Mouse (Mus musculus) G1E (cell line): ENCODE results near the gene Dcx. TPM values are rescaled to one million over a fixed set of nuclear protein-coding genes. Genes with fewer than 3 reads are reported as not detected.

Source experiments
- ATAC-seq: 2 replicates; pipeline ENCODE4 v1.8.0; 2016; ENCODE audit warnings: mild to moderate bottlenecking; ENCODE audit not compliant: insufficient number of reproducible peaks, poor library complexity, low FRiP score, severe bottlenecking; ENCODE audit errors: extremely low read depth
- DNase-seq: peaks from one replicate; pipeline ENCODE4 v3.0.0; 2012; ENCODE audit warnings: low spot score
- H3K27me3 ChIP-seq: 2 replicates; pipeline ENCODE4 v1.6.1; 2012; ENCODE audit warnings: mild to moderate bottlenecking, low read length, inconsistent platforms; ENCODE audit not compliant: insufficient read depth
- H3K36me3 ChIP-seq: replicated peaks from 2 replicates; pipeline ENCODE3; 2012; ENCODE audit warnings: mild to moderate bottlenecking, inconsistent platforms
- H3K4me1 ChIP-seq: 2 replicates; pipeline ENCODE4 v1.6.1; 2012; ENCODE audit warnings: low read depth, low read length, inconsistent platforms, mixed read lengths; ENCODE audit not compliant: insufficient read depth
- H3K4me3 ChIP-seq: 2 replicates; pipeline ENCODE4 v1.5.1; 2012; ENCODE audit warnings: low read depth, mild to moderate bottlenecking, inconsistent platforms, low read length, moderate library complexity, mixed read lengths
- H3K9me3 ChIP-seq: replicated peaks from 2 replicates; pipeline ENCODE4 v1.6.1; 2012; ENCODE audit warnings: inconsistent platforms
- CTCF ChIP-seq: IDR thresholded peaks from 2 replicates; pipeline ENCODE4 v1.5.1; 2012; ENCODE audit warnings: low read depth, low read length, inconsistent platforms, mixed read lengths
- GATA1 ChIP-seq: IDR thresholded peaks from 2 replicates; pipeline ENCODE4 v1.6.1; 2012; ENCODE audit warnings: borderline replicate concordance, low read length, inconsistent platforms, mixed read lengths
- GATA2 ChIP-seq: IDR thresholded peaks from 2 replicates; pipeline ENCODE4 v1.6.1; 2012; ENCODE audit warnings: low read depth, low read length, inconsistent platforms, borderline replicate concordance
- POLR2AphosphoS5 ChIP-seq: IDR thresholded peaks from 2 replicates; pipeline ENCODE4 v1.6.1; 2012; ENCODE audit warnings: low read depth, low read length, inconsistent platforms; ENCODE audit not compliant: insufficient replicate concordance
- TAL1 ChIP-seq: conservative IDR thresholded peaks from 2 replicates; pipeline ENCODE4 v1.6.1; 2012; ENCODE audit warnings: low read depth, low read length, inconsistent platforms, mixed read lengths
- polyA plus RNA-seq: library from polyadenylated mRNA; stranded (reverse); fragments of >175 nt; gene quantifications from 2 replicates; pipeline ENCODE4 v1.2.3, GENCODE M21; 2012
- total RNA-seq, 2 experiments: library from RNA; stranded (forward) in 1 of 2; stranded (reverse) in 1 of 2; fragments of 200-1000 nt in 1 of 2; fragments of >200 nt in 1 of 2; fragmentation: Nextera tagmentation in 1 of 2; gene quantifications; 2 replicates each; pipeline ENCODE4 v1.2.3; 2014 to 2017

Dcx gene
- total and polyA plus RNA-seq, 3 experiments, result 0.04 to 2.3 (median 0.16) TPM

- TF ChIP-seq GATA2 (no peak), GATA1 (no peak), TAL1 (no peak), POLR2AphosphoS5 (no peak), CTCF (no peak)
- no peak overlapping the region for H3K4me3 ChIP-seq
- H3K4me1 ChIP-seq, result no peaks in the 10 kb centered on the region
- no peaks in the 10 kb centered on the region for H3K9me3 ChIP-seq
- ATAC-seq (no peak), DNase-seq (no peak)
- no peaks in the 10 kb centered on the region for H3K36me3 ChIP-seq
- H3K27me3 ChIP-seq, result no peaks in the 10 kb centered on the region
Observed at GRCm38 (mm10) chrX:143885765-143886164, 47.3 kb downstream of the Dcx start.

- Histone ChIP-seq H3K9me3 (no peaks in the 10 kb centered on the region), H3K4me1 (no peaks in the 10 kb centered on the region), H3K36me3 (no peaks in the 10 kb centered on the region), H3K4me3 (no peak overlapping the region), H3K27me3 (no peaks in the 10 kb centered on the region)
- ATAC-seq, result no peak
- no peak for TF ChIP-seq CTCF
- TF ChIP-seq GATA1, result no peak
- TF ChIP-seq POLR2AphosphoS5, result no peak
- no peak for TF ChIP-seq GATA2
- TF ChIP-seq TAL1, result no peak
- no peak for DNase-seq
Observed at GRCm38 (mm10) chrX:143884953-143885352, 48.2 kb downstream of the Dcx start.

- Histone ChIP-seq H3K9me3 (no peaks in the 10 kb centered on the region), H3K4me3 (no peak overlapping the region), H3K27me3 (no peaks in the 10 kb centered on the region), H3K4me1 (no peaks in the 10 kb centered on the region), H3K36me3 (no peaks in the 10 kb centered on the region)
- DNase-seq (no peak), ATAC-seq (no peak)
- no peak for TF ChIP-seq GATA2
- TF ChIP-seq TAL1, result no peak
- TF ChIP-seq GATA1, result no peak
- no peak for TF ChIP-seq POLR2AphosphoS5
- TF ChIP-seq CTCF, result no peak
Observed at GRCm38 (mm10) chrX:143884299-143884698, 48.8 kb downstream of the Dcx start.

- H3K4me3 ChIP-seq, result no peak overlapping the region
- H3K9me3 ChIP-seq, result no peaks in the 10 kb centered on the region
- no peaks in the 10 kb centered on the region for H3K36me3 ChIP-seq
- H3K27me3 ChIP-seq, result no peaks in the 10 kb centered on the region
- DNase-seq, result no peak
- no peak for ATAC-seq
- H3K4me1 ChIP-seq, result no peaks in the 10 kb centered on the region
- TF ChIP-seq POLR2AphosphoS5, result no peak
- TF ChIP-seq GATA2, result no peak
- no peak for TF ChIP-seq GATA1
- no peak for TF ChIP-seq TAL1
- no peak for TF ChIP-seq CTCF
Observed at GRCm38 (mm10) chrX:143881806-143882468, 51.2 kb downstream of the Dcx start.

GRCm38 (mm10) chrX:143879631-143880030 is 53.5 kb downstream of the Dcx start:
- no peaks in the 10 kb centered on the region for H3K27me3 ChIP-seq
- H3K4me1 ChIP-seq, result no peaks in the 10 kb centered on the region
- DNase-seq, result no peak
- H3K36me3 ChIP-seq, result no peaks in the 10 kb centered on the region
- TF ChIP-seq GATA2 (no peak), GATA1 (no peak), CTCF (no peak), TAL1 (no peak), POLR2AphosphoS5 (no peak)
- no peaks in the 10 kb centered on the region for H3K9me3 ChIP-seq
- H3K4me3 ChIP-seq, result no peak overlapping the region
- ATAC-seq, result no peak

- no peaks in the 10 kb centered on the region for H3K4me1 ChIP-seq
- H3K27me3 ChIP-seq, result no peaks in the 10 kb centered on the region
- TF ChIP-seq GATA2, result no peak
- no peak for TF ChIP-seq GATA1
- no peak for TF ChIP-seq POLR2AphosphoS5
- no peak for TF ChIP-seq CTCF
- no peak for TF ChIP-seq TAL1
- DNase-seq (no peak), ATAC-seq (no peak)
- no peak overlapping the region for H3K4me3 ChIP-seq
- H3K36me3 ChIP-seq, result no peaks in the 10 kb centered on the region
- no peaks in the 10 kb centered on the region for H3K9me3 ChIP-seq
Observed at GRCm38 (mm10) chrX:143867129-143867664, 65.9 kb downstream of the Dcx start.

GRCm38 (mm10) chrX:143851351-143851750 is 81.8 kb downstream of the Dcx start:
- no peak for TF ChIP-seq TAL1
- TF ChIP-seq CTCF, result no peak
- no peak for TF ChIP-seq GATA2
- Histone ChIP-seq H3K9me3 (no peaks in the 10 kb centered on the region), H3K4me1 (no peaks in the 10 kb centered on the region), H3K36me3 (no peaks in the 10 kb centered on the region), H3K4me3 (no peak overlapping the region), H3K27me3 (no peaks in the 10 kb centered on the region)
- ATAC-seq, result no peak
- DNase-seq, result no peak
